Mouse (Mus musculus) T-helper 17 cell (primary cell): Measurements from ENCODE around the gene Ctf2.
"Not testable (repeated sequence)": the region's sequence is repeated elsewhere in the genome, so short reads cannot be mapped to it uniquely, and the experiment has no call there.

ENCODE experiments used
- in situ Hi-C, 2 experiments: fragments of 300-600 bp; cut with MboI, MseI; formaldehyde crosslinking; loops; 1 replicate in 1 of 2; 2 replicates in 1 of 2; pipeline ENCODE4 v1.15.1; 2025; ENCODE audit warnings: high pct_unique_total_duplicates in 2 of 2

Gene Ctf2

GRCm38 (mm10) chr7:127716992-127717391 is 15.0 kb downstream of the Ctf2 start:
- in situ Hi-C loops, result no loop called here

- in situ Hi-C loops, result loop anchor here in 1 of 2 experiments (5.0 kb wide), 1 partner anchor 48 kb away; no protein-coding TSS in a partner anchor
Observed at GRCm38 (mm10) chr7:127714816-127715215, 17.1 kb downstream of the Ctf2 start.

- in situ Hi-C loops, result loop anchor here in 1 of 2 experiments (5.0 kb wide), 1 partner anchor 45 kb away; no protein-coding TSS in a partner anchor
Observed at GRCm38 (mm10) chr7:127712461-127713385, 19.2 kb downstream of the Ctf2 start, which contains the start of gene Ctf1. TSS of gene Ctf1 (plus strand) at chr7:127712736.

GRCm38 (mm10) chr7:127711456-127711855 is 20.5 kb downstream of the Ctf2 start:
- in situ Hi-C loops, result loop anchor here in 1 of 2 experiments (5.0 kb wide), 1 partner anchor 44 kb away; no protein-coding TSS in a partner anchor

DNA sequence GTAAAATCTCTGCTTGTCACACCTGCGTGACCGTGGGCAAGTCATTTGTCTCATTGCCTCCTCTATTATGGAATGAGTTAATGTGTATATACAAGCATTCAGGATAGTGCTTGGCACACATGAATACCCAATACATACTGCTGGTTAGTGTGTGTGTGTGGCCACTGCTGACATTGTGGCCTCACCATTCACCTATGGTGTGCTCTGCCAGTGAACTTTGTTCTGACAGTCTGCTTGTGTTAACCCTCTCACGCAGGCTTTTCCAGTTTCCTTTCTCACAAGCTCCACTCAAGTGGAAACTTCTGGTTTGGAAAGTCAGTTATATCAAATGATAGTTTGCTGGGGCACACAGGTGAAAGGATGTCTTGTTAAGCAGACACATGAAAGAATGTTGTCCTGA is 20.9 kb downstream of the Ctf2 start:
- in situ Hi-C loops, result loop anchor here in 1 of 2 experiments (5.0 kb wide), 1 partner anchor 44 kb away; no protein-coding TSS in a partner anchor

DNA sequence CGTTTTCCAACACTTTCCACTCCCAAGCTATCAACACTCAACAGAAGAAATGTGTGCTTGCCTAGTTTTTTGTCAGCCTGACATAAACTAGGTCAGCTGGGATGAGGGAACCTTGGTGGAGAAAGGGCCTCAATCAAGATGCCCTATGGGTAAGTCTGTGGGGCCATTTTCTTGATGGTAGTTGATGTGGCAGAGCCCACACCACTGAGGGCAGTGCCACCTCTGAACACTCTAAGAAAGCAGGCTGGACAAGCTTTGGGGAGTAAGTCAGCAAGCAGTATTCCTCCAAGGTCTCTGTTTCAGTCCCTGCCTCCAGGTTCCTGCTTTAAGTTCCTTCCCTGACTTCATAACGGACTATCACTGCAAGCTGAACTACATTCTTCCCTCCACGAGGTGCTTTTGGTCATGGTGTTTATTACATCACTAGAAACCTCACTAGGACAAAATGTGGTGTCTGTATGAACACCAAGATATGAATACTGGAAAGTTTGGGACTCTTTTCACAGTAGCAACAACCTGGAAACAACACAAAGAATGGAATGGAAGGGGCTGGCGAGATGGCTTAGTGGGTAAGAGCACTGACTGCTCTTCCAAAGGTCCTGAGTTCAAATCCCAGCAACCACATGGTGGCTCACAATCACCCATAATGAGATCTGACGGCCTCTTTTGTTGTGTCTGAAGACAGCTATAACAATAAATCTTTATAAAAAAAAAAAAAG is 22.5 kb downstream of the Ctf2 start:
- in situ Hi-C loops, result no loop called here

GRCm38 (mm10) chr7:127708207-127709078 is 23.5 kb downstream of the Ctf2 start, which contains the start of gene Bcl7c:
TSS of gene Bcl7c (minus strand) at chr7:127708933.
- in situ Hi-C loops, result no loop called here

DNA sequence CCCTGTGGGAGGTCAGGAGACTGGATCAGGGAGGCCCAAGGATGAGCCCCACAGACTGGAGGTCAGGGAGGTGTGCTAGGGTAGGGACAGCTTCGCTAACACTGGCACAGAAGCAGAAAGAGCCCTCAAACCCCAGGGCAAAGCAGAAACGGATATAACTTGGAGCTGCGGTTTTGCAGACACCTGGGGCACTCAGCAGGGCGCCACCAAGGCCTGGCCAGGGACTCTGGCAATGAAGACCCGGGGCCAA is 24.1 kb downstream of the Ctf2 start:
- in situ Hi-C loops, result no loop called here

GRCm38 (mm10) chr7:127707045-127707956 is 24.7 kb downstream of the Ctf2 start:
- in situ Hi-C loops, result no loop called here

GRCm38 (mm10) chr7:127705706-127706105 is 26.3 kb downstream of the Ctf2 start:
- in situ Hi-C loops, result no loop called here

DNA sequence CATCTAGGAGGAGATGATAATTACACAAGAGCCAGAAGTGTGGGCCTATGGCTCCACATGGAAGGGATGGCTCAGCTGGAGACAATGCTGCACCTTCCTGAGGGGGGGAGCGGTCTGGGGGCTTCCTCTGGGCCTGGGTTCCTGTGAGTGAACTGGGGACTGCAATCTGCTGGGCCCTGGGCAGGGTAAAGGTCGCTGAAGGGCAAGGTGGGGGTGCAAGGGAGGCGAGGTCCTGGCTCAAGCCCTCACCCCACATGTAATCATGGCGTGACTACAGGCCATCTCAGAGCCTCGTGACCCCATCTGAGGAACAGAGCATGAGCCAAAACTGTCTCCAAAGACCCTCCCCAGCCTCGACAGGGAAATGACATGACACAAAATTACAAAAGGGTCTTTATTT is 27.4 kb downstream of the Ctf2 start:
- in situ Hi-C loops, result no loop called here

DNA sequence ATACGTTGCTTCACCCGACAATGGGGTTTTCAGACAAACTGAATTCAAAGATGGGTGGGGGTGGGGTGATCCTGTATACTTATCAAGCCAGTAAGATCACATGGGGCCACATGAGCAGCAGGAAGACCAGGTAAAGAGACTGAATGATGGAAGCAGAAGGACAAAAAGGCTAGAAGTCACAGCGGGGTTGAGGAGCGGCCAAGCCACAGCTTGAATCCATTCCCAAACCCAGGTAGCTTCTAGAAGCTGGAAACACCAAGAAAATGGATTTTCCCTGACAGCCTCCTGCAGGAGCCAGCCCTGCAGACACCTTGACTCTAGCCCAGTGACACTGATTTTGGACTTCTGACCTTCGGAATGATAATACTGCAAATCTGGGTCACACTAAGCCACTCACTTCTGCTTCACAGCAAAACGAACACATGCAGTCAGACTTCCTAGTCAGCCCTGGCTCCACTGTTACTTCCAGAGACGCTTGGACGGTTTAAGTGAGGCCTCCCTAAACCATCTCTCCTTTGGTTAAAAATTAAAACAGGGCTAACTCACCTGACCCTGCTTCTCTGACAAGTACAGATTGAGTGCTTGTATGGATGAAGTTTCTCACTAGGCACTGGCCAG is 28.3 kb downstream of the Ctf2 start:
- in situ Hi-C loops, result no loop called here

GRCm38 (mm10) chr7:127700712-127701331 is 31.1 kb downstream of the Ctf2 start:
- in situ Hi-C loops, result no loop called here

DNA sequence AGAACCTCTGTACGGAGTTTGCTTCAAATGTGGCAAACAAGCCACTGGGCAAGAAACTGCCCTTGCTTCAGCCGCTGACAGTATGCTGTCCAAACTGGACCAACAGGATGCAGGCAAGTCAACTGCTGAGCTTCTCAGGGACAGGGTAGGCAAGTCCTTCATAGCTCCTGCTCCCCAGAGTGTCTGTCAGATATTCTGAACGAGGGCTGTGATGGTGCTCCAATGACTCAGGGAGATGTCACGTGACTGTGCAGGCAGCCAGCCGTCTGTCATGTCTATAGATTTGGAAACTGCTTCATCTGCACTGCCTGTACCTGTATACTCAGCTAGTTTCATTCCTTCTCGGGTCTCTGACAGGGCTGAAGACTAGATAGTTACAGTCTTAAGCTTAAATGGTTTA is 33.0 kb downstream of the Ctf2 start:
- in situ Hi-C loops, result no loop called here

GRCm38 (mm10) chr7:127693730-127694129 is 38.2 kb downstream of the Ctf2 start:
- in situ Hi-C loops, result not testable (repeated sequence)

- in situ Hi-C loops, result no loop called here
Observed at GRCm38 (mm10) chr7:127693290-127693689, 38.7 kb downstream of the Ctf2 start.

- in situ Hi-C loops, result no loop called here
Observed at GRCm38 (mm10) chr7:127691221-127691989, 40.6 kb downstream of the Ctf2 start.

DNA sequence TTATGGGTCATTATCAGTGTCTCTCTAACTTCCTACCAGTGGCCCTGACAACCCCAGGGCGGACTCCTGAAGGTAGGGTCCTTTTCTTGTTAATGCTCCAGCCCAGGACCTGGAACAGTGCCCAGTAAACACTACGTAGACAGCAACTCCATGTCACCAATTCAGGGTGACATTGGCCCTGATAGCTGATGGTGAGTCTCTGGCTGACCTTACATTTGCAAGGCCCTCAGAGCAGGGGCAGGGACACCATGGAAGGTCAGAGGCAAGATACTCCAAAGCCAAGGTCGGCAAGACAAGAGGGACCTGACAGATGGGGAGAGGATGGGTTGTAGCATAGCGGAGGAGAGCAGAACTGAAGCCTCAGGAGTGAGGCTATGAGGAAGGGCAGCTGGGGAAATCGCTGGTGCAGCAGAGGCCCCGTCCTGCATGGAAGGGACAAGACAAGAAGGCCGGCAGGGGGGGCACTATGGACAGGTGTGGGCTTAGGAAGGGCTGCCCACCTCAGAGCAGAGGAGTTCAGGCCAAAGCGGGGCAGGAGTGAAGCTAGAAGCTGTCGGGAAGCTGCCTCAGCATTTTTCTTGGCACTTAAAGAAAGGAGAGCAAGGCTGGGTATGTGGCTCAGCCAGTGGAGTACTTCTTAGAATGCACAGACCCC is 42.2 kb downstream of the Ctf2 start:
- in situ Hi-C loops, result no loop called here
